Mouse (Mus musculus): ENCODE measurements around the gene Zfp148.

- TF ChIP-seq CTCF (IDR thresholded peaks at IDR 0.05; ENCODE audit: control insufficient read depth, insufficient read depth, insufficient replicate concordance, low read depth, low read length) (no peak), POLR2A (IDR thresholded peaks at IDR 0.05; ENCODE audit: control insufficient read depth, low read depth, low read length) (no peak)
Observed at GRCm38 (mm10) chr16:33344875-33345274, 35.8 kb upstream of the Zfp148 start.

Measured in testis, adult 2 months (tissue).